Mouse (Mus musculus) retina, embryonic 14.5 days (tissue): ENCODE results near the gene Txndc9.

Experiments
- DNase-seq: peaks from one replicate; pipeline ENCODE4 v3.0.0-alpha.2; 2015; ENCODE audit warnings: low spot score

Txndc9 gene

GRCm38 (mm10) chr1:37971520-37971919 lies 26.2 kb downstream of the Txndc9 start:
- no peak for DNase-seq

DNA sequence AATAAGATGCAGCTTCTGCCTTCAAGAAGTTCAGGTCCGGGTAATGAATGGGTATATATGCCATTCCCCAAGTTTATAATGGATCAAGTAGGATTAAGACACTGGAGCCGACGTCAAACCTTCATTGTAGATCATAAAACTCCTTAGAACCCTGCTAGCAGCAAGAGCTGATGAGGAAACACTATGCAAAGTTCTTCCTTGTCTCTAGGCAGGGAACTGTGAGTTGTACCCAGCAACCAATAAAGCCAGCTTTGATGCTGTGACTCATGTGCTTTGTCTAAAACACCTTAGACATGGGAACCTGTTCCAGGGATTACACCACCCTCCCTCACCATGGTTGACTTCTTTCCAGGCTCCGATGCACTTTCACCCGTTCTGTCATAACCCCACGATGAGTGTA lies 28.9 kb downstream of the Txndc9 start:
- no peak for DNase-seq

DNA sequence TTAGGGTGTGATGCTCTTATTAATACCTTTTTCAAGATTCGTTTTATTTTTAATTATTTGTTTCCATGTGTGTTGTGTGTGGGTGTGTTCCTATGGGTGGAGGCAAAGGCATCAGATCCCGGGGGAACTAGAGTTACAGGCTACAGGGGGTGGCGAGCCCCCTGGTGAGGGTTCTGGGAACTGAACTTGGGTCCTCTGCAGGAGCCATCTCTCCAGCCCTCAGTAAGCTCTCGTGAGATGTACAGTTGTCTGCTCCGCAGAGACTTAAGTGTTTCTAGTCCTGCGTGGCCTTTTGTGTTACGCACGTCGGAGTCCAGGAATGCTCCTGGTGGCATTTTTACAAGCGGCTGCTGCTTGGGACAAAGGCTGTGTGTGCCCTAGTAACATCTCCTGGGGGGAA lies 32.1 kb downstream of the Txndc9 start:
- no peak for DNase-seq

GRCm38 (mm10) chr1:37959486-37959885 lies 38.2 kb downstream of the Txndc9 start:
- DNase-seq: no peak

- DNase-seq: no peak
Observed at GRCm38 (mm10) chr1:37958516-37958915, 39.2 kb downstream of the Txndc9 start.

DNA sequence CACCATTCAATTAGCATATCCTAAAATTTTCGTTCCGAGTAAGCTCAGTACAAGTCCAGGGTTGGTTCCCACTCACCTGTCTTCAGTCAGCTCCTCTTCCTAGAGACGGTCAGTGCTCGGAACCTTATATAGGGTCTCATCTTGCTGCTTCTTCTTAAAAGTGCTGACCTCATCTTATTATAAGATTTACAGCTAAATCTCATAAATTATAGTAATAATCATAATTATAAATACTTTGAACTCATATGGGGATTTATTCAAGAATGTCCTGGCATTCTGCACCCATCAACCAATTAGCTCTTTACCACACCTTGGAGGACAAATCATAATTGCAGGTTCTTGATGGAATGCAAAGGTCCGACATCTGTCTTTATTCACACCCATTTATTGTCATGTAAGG lies 40.0 kb downstream of the Txndc9 start, which contains the start of gene Lyg1:
Gene Lyg1 (minus strand): TSS at position 101 of the 400 bp plus-strand sequence.
- no peak for DNase-seq

- no peak for DNase-seq
Observed at GRCm38 (mm10) chr1:37956690-37957431, 40.8 kb downstream of the Txndc9 start.

GRCm38 (mm10) chr1:37955251-37955650 lies 42.4 kb downstream of the Txndc9 start:
- no peak for DNase-seq

GRCm38 (mm10) chr1:37954786-37955185 lies 42.9 kb downstream of the Txndc9 start:
- DNase-seq: no peak

DNA sequence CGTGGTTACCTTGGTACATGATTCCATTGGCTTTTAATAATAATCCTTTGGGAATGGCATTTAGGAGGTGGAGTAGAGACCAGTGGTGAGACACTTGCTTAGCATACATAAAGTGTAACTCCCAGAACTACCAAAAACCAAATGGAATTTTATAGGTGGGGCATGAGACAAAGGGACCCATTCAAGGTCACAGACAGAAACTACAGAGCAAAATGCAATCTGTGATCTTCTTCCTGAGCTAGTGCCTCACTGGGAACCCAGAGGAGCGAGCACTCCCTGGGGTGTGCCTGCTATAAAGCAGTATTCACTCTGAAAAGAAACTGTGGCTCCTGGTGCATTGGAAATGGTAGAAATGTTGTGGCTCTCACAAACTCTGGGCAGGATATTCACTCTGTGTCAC lies 48.8 kb downstream of the Txndc9 start:
- DNase-seq: no peak
